10 mouse cellular contexts compared by ENCODE assay signal in genomic region chr6:88782981-88783397, GRCm38 (mm10). TPM values are rescaled to one million over a fixed set of nuclear protein-coding genes. Genes with fewer than 3 reads are reported as not detected.
DNase-seq lines count a peak whose midpoint lies in the region; ATAC-seq and TF ChIP-seq lines count a peak whose summit lies in the region.
"Had no signal": no experiment of that assay in that cellular context is flagged by ENCODE, and none has a peak within 500 bp of the region (broad histone marks: within the 10 kb centered on the region; RNA-seq: fewer than 3 reads in every experiment).

No protein-coding gene starts in this region.

- H3K9ac ChIP-seq in heart, embryonic 14.5 days (ENCODE audit: low read length), result no peak overlapping the region
- no peak overlapping the region for H3K9ac ChIP-seq in intestine, postnatal 0 days (ENCODE audit: low read depth, low read length)
- H3K9ac ChIP-seq: embryonic facial prominence, embryonic 13.5 days; limb, embryonic 13.5 days had no signal

- 0 out of 2 replicates have a peak, but pooled peaks have one; percentile 17 for ATAC-seq in heart, embryonic 14.5 days (ENCODE audit: insufficient number of reproducible peaks, insufficient read depth, low FRiP score, low read depth)
- ATAC-seq in intestine, postnatal 0 days, result peak; percentile 61

- intact Hi-C loops in heart, postnatal 14 days (cut with DNase I), result no loop called here

- TF ChIP-seq CTCF in intestine, postnatal 0 days (IDR thresholded peaks at IDR 0.05; ENCODE audit: low read depth), result no peak

- no peak overlapping the region for H3K4me2 ChIP-seq in heart, embryonic 14.5 days (ENCODE audit: low read length)
- H3K4me2 ChIP-seq in intestine, postnatal 0 days (replicated peaks; ENCODE audit: low read depth), result no peak overlapping the region
- H3K4me2 ChIP-seq: embryonic facial prominence, embryonic 13.5 days; limb, embryonic 13.5 days had no signal

- H3K9me3 ChIP-seq in heart, embryonic 14.5 days (ENCODE audit: control insufficient read depth, low read length), result no peaks in the 10 kb centered on the region
- no peaks in the 10 kb centered on the region for H3K9me3 ChIP-seq in intestine, postnatal 0 days (ENCODE audit: control insufficient read depth)
- H3K9me3 ChIP-seq: embryonic facial prominence, embryonic 13.5 days; limb, embryonic 13.5 days had no signal

- peaks cover 38 to 42% of the 10 kb centered on the region in 2 experiments for H3K4me1 ChIP-seq in heart, embryonic 14.5 days (ENCODE audit: control insufficient read depth in 2 of 2, insufficient read depth in 2 of 2, low read length in 2 of 2)
- peaks cover 3% of the 10 kb centered on the region; the same call in 1 of the 2 replicates for H3K4me1 ChIP-seq in intestine, postnatal 0 days (replicated peaks; ENCODE audit: control insufficient read depth, insufficient read depth, low read length)

- peak overlapping the region in 1 of 2 experiments; percentile 31; a peak in 1 of 4 replicates for H3K27ac ChIP-seq in heart, embryonic 14.5 days (replicated peaks in 1 of 2; ENCODE audit: control insufficient read depth in 1 of 2, insufficient read depth in 1 of 2, low read depth in 2 of 2, low read length in 2 of 2)
- H3K27ac ChIP-seq in intestine, postnatal 0 days (ENCODE audit: low read depth, low read length), result no peak overlapping the region
- H3K27ac ChIP-seq: embryonic facial prominence, embryonic 13.5 days; limb, embryonic 13.5 days had no signal

- WGBS in heart, embryonic 14.5 days, result 16% methylated on average over 4 of the region's 4 CpGs
- WGBS in intestine, postnatal 0 days, result 38% methylated on average over 4 of the region's 4 CpGs

- H3K4me3 ChIP-seq in heart, embryonic 14.5 days (ENCODE audit: control insufficient read depth in 1 of 2, insufficient read depth in 1 of 2, low read depth in 1 of 2, low read length in 2 of 2), result no peak overlapping the region
- no peak overlapping the region for H3K4me3 ChIP-seq in intestine, postnatal 0 days (ENCODE audit: low read depth, low read length)
- H3K4me3 ChIP-seq: embryonic facial prominence, embryonic 13.5 days; limb, embryonic 13.5 days had no signal

- H3K36me3 ChIP-seq in heart, embryonic 14.5 days (ENCODE audit: control insufficient read depth, insufficient read depth, low read length), result no peaks in the 10 kb centered on the region
- no peaks in the 10 kb centered on the region for H3K36me3 ChIP-seq in intestine, postnatal 0 days (ENCODE audit: control insufficient read depth, insufficient read depth)
- H3K36me3 ChIP-seq: embryonic facial prominence, embryonic 13.5 days; limb, embryonic 13.5 days had no signal

- H3K27me3 ChIP-seq in heart, embryonic 14.5 days (ENCODE audit: control insufficient read depth, insufficient read depth, low read length), result no peaks in the 10 kb centered on the region
- H3K27me3 ChIP-seq in intestine, postnatal 0 days (replicated peaks; ENCODE audit: control insufficient read depth, insufficient read depth, low read length), result no peaks in the 10 kb centered on the region
- H3K27me3 ChIP-seq: embryonic facial prominence, embryonic 13.5 days; limb, embryonic 13.5 days had no signal

- no peak for DNase-seq in heart, postnatal 14 days
- DNase-seq in WW6 (ENCODE audit: low read depth, low spot score), result peak; percentile 59
- peak; percentile 75 to 80 for DNase-seq in spleen, postnatal 4 days (ENCODE audit: low spot score in 2 of 2)
- no peak for DNase-seq in adipocyte (ENCODE audit: low spot score)
- no peak for DNase-seq in right cerebral cortex, adult 18-20 months
- DNase-seq in kidney, adult 9 months, result no peak

RNA-seq across cellular contexts. Expression of gene Mgll, which starts 58.8 kb away (rescaled TPM):
- 25.9 and 28.7 TPM in 2 replicates for polyA plus RNA-seq in heart, embryonic 14.5 days (2014; fragmentation: Nextera tagmentation; extraction: Ambion mirVana)
- 100 to 1,000 TPM; 173 to 177 TPM for total RNA-seq in heart, postnatal 14 days (2021)
- 65.4 and 78.2 TPM in 2 replicates for polyA plus RNA-seq in intestine, postnatal 0 days (2015; fragmentation: Nextera tagmentation; extraction: Ambion mirVana)

RNA-seq across cellular contexts. Expression of gene Abtb1, which starts 58.8 kb away (rescaled TPM):
- polyA plus RNA-seq in heart, embryonic 14.5 days (2014; fragmentation: Nextera tagmentation; extraction: Ambion mirVana), result 20.9 and 22.3 TPM in 2 replicates
- 10 to 100 TPM; 23.4 to 24.3 TPM for total RNA-seq in heart, postnatal 14 days (2021)
- 22.7 and 23.9 TPM in 2 replicates for polyA plus RNA-seq in intestine, postnatal 0 days (2015; fragmentation: Nextera tagmentation; extraction: Ambion mirVana)

Comparison
In these comparisons a context has a peak if more than half of its experiments do, and no peak if none do; other contexts are left out.
1. DNase-seq: peak in WW6 (single experiment) and spleen, postnatal 4 days (2 of 2); none in heart, postnatal 14 days (0 of 2), adipocyte (single experiment), right cerebral cortex, adult 18-20 months (single experiment) and kidney, adult 9 months (single experiment).